Mouse (Mus musculus) embryonic facial prominence, embryonic 15.5 days (tissue): Measurements from ENCODE around the gene Sept5. TPM values are rescaled to one million over a fixed set of nuclear protein-coding genes. Genes with fewer than 3 reads are reported as not detected.

Experiments
- ATAC-seq: fragments of 200-750 bp; cut with Nextera tagmentation; 2 replicates; pipeline ENCODE4 v1.8.0; 2017; ENCODE audit warnings: low read depth, moderate TSS enrichment; ENCODE audit not compliant: insufficient number of reproducible peaks, low FRiP score, low TSS enrichment
- H3K27ac ChIP-seq: fragments of 300-500 bp; sonication (generic); replicated peaks from 2 replicates; pipeline ENCODE4 v1.5.1; 2015; ENCODE audit warnings: mild to moderate bottlenecking, inconsistent platforms
- H3K27me3 ChIP-seq: fragments of 300-500 bp; sonication (generic); 2 replicates; pipeline ENCODE4 v1.6.1; 2015; ENCODE audit warnings: inconsistent platforms
- H3K36me3 ChIP-seq: fragments of 300-500 bp; sonication (generic); 2 replicates; pipeline ENCODE4 v1.6.1; 2015; ENCODE audit warnings: mild to moderate bottlenecking, inconsistent platforms
- H3K4me1 ChIP-seq: fragments of 300-500 bp; sonication (generic); 2 replicates; pipeline ENCODE4 v1.6.1; 2015; ENCODE audit warnings: inconsistent platforms
- H3K4me2 ChIP-seq: fragments of 300-500 bp; sonication (generic); replicated peaks from 2 replicates; pipeline ENCODE4 v1.6.1; 2015; ENCODE audit warnings: mild to moderate bottlenecking, inconsistent platforms
- H3K4me3 ChIP-seq: fragments of 300-500 bp; sonication (generic); replicated peaks from 2 replicates; pipeline ENCODE4 v1.5.1; 2015; ENCODE audit warnings: mild to moderate bottlenecking, inconsistent platforms
- H3K9ac ChIP-seq: fragments of 300-500 bp; sonication (generic); 2 replicates; pipeline ENCODE4 v1.6.1; 2015; ENCODE audit warnings: inconsistent platforms
- H3K9me3 ChIP-seq: fragments of 300-500 bp; sonication (generic); replicated peaks from 2 replicates; pipeline ENCODE4 v1.6.1; 2016; ENCODE audit warnings: inconsistent platforms
- WGBS: fragments of 180-500 bp; shearing (Covaris S2); methylation state at CpG from one replicate; pipeline ENCODE4 v1.1.7; 2015; 5-methylcytosine and 5-hydroxymethylcytosine counted together
- polyA plus RNA-seq: library from polyadenylated mRNA; unstranded; fragments of >200 nt; fragmentation: Nextera tagmentation; extraction: Ambion mirVana; gene quantifications from 2 replicates; pipeline ENCODE4 v1.2.1, GENCODE M21; 2015

Gene Sept5
- polyA plus RNA-seq, 1 experiment from 2014 or later, result 64.8 TPM

- Histone ChIP-seq H3K9me3 (no peaks in the 10 kb centered on the region), H3K4me2 (peak overlapping the region; percentile 75; the same call in 1 of the 2 replicates), H3K27me3 (peaks cover 87% of the 10 kb centered on the region), H3K4me1 (peaks cover 46% of the 10 kb centered on the region), H3K9ac (no peak overlapping the region), H3K27ac (no peak overlapping the region), H3K36me3 (no peaks in the 10 kb centered on the region), H3K4me3 (peak overlapping the region; percentile 48; the same call in 1 of the 2 replicates)
- no peak for ATAC-seq
- WGBS, result 42% methylated on average over 9 of the region's 9 CpGs
Measured at GRCm38 (mm10) chr16:18589080-18589621, 40.6 kb downstream of the Sept5 start.

- ATAC-seq, result no peak
- H3K4me1 ChIP-seq, result peaks cover 46% of the 10 kb centered on the region
- H3K4me3 ChIP-seq, result peak overlapping the region; percentile 48
- peak overlapping the region; percentile 75 for H3K4me2 ChIP-seq
- no peak overlapping the region for H3K9ac ChIP-seq
- no peaks in the 10 kb centered on the region for H3K9me3 ChIP-seq
- peaks cover 92% of the 10 kb centered on the region for H3K27me3 ChIP-seq
- H3K27ac ChIP-seq, result peak overlapping the region; percentile 58; the same call in 1 of the 2 replicates
- no peaks in the 10 kb centered on the region for H3K36me3 ChIP-seq
- WGBS, result 10% methylated on average over 31 of the region's 31 CpGs
Measured at GRCm38 (mm10) chr16:18588738-18589055, 41.1 kb downstream of the Sept5 start.

DNA sequence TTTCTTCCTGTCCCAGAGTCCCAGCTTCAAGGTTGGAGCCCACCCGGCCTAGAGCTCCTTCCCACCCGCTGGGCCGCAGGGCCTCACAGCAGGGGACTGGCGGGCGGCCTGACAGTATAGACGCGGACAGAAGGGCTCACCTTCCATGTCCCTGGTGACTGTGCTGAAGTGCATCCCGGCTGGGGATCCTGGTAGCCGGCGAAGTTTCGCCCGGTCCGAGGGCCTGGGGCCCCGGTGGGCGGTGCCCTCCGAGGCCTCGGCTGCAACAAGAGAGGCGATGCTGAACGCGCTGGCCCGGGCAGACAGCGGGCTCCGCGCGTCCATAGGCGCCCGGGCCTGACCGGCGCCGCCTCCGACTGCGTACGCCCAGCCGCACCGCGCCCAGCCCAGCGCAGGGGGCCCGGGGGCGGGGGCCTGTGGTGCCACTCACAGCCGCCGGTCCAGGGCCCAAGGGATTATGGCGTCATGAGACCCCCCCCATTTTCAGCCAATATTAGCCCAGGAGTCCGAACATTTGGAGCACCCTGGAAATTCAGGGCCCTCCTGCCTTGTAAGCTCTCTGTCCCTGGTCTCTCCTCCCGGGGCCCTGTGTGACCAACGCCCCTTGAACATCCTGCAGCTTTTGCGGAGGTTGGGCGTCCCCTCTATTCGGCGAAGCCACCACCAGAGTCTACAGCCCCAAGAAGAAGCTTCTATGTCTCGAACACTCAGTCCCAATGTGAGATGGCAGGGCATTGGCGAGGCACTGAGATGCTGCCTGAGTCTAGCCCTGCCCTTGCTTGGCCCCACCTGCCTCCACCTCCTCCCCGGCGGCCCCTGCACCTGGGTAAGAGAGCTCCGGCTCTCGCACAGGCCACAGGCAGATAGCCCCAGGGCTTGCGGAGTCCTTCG is 41.7 kb downstream of the Sept5 start:
- no peak overlapping the region for H3K9ac ChIP-seq
- H3K4me1 ChIP-seq, result peaks cover 46% of the 10 kb centered on the region
- H3K27ac ChIP-seq, result peak overlapping the region; percentile 58
- peak overlapping the region; percentile 75 for H3K4me2 ChIP-seq
- H3K9me3 ChIP-seq, result no peaks in the 10 kb centered on the region
- no peaks in the 10 kb centered on the region for H3K36me3 ChIP-seq
- WGBS, result 4% methylated on average over 57 of the region's 57 CpGs
- H3K4me3 ChIP-seq, result peak overlapping the region; percentile 48
- peaks cover 94% of the 10 kb centered on the region for H3K27me3 ChIP-seq
- peak; percentile 53 for ATAC-seq

DNA sequence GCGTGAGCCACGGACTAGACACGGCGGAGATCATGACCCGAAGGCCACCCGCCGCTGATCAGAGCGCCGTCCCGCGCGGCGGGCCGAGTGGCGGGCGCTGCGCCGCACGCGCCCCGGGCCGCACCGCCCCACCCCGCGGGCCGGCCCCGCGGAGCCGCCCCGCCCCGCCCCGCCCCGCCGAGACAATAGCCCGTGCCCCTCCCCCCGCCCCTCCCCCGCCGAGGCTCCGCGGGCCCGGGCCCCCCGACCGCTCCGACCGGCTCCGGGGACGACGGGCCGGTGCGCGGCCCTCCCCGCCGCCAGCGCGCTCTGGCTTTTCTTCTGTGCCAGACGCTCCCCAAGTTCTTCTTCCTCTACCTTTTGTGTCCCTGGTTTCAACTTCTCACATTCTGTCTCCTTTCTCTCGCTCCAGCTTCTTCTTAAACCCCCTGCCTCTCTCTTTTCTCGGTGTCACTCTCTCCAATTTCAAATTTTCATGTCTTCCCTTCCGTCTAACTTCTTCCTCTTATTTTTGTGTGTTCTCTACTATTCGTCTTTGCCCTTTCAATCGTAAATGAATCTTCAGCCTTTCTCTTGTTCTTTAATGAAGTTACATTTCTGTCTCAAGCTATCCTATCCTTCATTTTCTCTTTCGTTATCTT is 42.7 kb downstream of the Sept5 start:
- WGBS, result 2% methylated on average over 31 of the region's 62 CpGs
- Histone ChIP-seq H3K4me1 (peaks cover 55% of the 10 kb centered on the region), H3K27ac (peak overlapping the region; percentile 71), H3K27me3 (peaks cover 97% of the 10 kb centered on the region), H3K36me3 (no peaks in the 10 kb centered on the region), H3K9ac (peak overlapping the region; percentile 27), H3K9me3 (no peaks in the 10 kb centered on the region), H3K4me2 (peak overlapping the region; percentile 75), H3K4me3 (peak overlapping the region; percentile 48)
- ATAC-seq, result no peak

DNA sequence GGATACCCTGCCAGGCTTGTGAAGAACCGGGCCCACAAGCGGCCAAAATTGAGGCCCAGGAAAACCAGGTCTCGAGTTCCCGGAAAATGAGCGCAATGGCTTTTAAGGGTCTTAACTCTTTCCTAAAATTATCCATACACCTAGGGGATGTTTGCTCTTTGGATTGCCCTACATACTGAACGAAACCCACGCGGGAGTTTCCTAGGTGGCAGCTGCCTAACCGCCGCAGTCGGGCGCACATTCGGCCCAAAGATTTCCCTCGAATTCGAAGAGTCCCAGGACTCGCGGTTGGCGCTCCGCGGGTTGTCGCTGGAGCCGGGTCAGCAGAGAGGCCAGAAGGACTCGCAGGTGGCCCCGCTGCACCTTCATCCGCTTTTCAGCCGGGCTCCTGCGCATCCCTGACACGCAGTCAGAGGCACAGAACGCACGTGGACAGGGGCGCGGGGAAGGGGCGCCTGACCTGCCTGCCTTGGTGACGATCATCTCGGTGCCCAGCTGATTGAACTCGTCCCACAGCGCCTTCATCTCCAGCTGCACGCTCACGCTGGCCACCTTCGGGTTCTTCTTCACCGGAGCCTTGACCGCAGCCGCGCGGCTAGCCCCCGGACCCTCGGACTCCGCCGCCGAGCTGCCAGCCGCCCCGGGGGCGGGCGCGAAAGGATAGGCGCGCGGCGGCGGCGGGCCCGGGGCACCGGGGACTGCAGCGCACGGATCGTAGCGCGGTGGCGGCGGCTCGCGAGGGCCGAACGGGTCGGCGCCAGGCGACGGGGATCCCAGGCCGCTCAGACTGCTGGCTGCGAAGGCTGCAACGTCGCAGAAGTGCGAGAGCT is 43.5 kb downstream of the Sept5 start:
- Histone ChIP-seq H3K4me2 (peak overlapping the region; percentile 75), H3K27ac (peak overlapping the region; percentile 71), H3K9ac (peak overlapping the region; percentile 27), H3K27me3 (peaks cover 97% of the 10 kb centered on the region), H3K9me3 (no peaks in the 10 kb centered on the region), H3K36me3 (no peaks in the 10 kb centered on the region), H3K4me1 (peaks cover 55% of the 10 kb centered on the region), H3K4me3 (peak overlapping the region; percentile 48)
- no peak for ATAC-seq
- WGBS, result 4% methylated on average over 82 of the region's 83 CpGs

- H3K27ac ChIP-seq, result no peak overlapping the region
- 23% methylated on average over 10 of the region's 10 CpGs for WGBS
- peaks cover 97% of the 10 kb centered on the region for H3K27me3 ChIP-seq
Measured at GRCm38 (mm10) chr16:18585676-18586075, 44.1 kb downstream of the Sept5 start.

DNA sequence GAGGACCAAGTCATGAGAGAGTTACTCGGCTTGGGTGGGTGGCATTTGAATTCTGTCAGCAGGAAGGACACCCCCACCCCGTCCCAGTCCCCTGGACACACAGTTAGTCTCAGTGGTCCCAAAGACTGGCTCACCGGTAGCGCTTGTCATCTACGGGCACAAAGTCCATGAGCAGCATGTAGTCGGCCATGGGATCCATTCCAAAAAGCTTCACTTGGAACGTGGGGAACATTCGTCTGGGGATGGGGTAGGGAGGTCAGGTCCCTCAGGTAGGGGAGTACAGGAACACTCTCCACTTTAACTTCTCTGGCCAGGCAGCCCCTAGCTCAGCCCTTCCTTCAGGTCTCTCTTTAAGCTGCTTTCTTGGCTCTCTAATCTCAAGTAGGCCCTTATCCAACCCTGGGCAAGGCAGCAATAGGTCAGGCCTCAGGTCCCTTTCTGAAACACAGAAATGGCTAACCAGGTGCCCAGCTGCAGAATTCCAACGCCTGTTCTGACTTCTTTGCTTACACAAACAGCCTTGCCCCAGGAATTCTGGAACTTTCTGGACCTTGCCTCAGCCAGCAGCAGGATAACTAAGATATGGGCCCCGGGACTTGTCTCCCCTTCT is 44.7 kb downstream of the Sept5 start:
- Histone ChIP-seq H3K4me2 (peak overlapping the region; percentile 75), H3K27me3 (peaks cover 97% of the 10 kb centered on the region), H3K36me3 (no peaks in the 10 kb centered on the region), H3K4me1 (peaks cover 47% of the 10 kb centered on the region), H3K27ac (no peak overlapping the region), H3K4me3 (peak overlapping the region; percentile 48), H3K9me3 (no peaks in the 10 kb centered on the region), H3K9ac (no peak overlapping the region)
- ATAC-seq, result no peak
- 49% methylated on average over 10 of the region's 10 CpGs for WGBS

More at GRCm38 (mm10) chr16:18585676-18586075, 44.1 kb downstream of the Sept5 start:
- H3K4me2 ChIP-seq, result peak overlapping the region; percentile 75
- H3K4me1 ChIP-seq, result peaks cover 53% of the 10 kb centered on the region
- H3K36me3 ChIP-seq, result no peaks in the 10 kb centered on the region
- no peak for ATAC-seq
- peak overlapping the region; percentile 9; the same call in 1 of the 2 replicates for H3K9ac ChIP-seq
- peak overlapping the region; percentile 48 for H3K4me3 ChIP-seq
- H3K9me3 ChIP-seq, result no peaks in the 10 kb centered on the region

- ATAC-seq, result no peak
- Histone ChIP-seq H3K27me3 (peaks cover 94% of the 10 kb centered on the region), H3K4me3 (peak overlapping the region; percentile 48), H3K27ac (no peak overlapping the region), H3K4me1 (peaks cover 42% of the 10 kb centered on the region), H3K9ac (no peak overlapping the region), H3K4me2 (peak overlapping the region; percentile 75), H3K36me3 (no peaks in the 10 kb centered on the region), H3K9me3 (no peaks in the 10 kb centered on the region)
- 42% methylated on average over 10 of the region's 10 CpGs for WGBS
Measured at GRCm38 (mm10) chr16:18583673-18584357, 45.9 kb downstream of the Sept5 start.

DNA sequence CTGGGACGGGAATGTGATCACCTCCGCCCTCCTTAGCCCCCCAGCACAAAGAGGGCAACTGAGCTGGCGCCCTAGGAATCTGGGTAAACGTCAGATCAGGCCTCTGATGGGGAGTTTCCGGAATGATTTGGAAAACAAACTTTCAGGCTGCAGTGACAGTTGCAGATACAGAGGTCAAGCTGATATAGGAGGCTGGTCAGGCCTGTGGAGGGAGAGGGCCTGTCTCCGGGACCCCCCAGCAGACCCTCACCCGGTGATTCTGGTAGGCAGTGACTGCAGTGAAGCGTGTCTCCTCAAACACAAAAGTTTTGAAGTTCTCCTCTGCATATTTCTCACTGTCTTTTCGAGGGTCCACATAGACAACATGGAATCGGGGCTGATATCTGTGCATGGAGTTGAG is 46.6 kb downstream of the Sept5 start:
- peaks cover 40% of the 10 kb centered on the region for H3K4me1 ChIP-seq
- H3K9ac ChIP-seq, result no peak overlapping the region
- no peaks in the 10 kb centered on the region for H3K36me3 ChIP-seq
- peaks cover 87% of the 10 kb centered on the region for H3K27me3 ChIP-seq
- H3K4me2 ChIP-seq, result peak overlapping the region; percentile 78
- H3K9me3 ChIP-seq, result no peaks in the 10 kb centered on the region
- H3K27ac ChIP-seq, result no peak overlapping the region
- no peak for ATAC-seq
- WGBS, result 49% methylated on average over 10 of the region's 10 CpGs
- H3K4me3 ChIP-seq, result peak overlapping the region; percentile 43
